Mouse (Mus musculus) heart, postnatal 0 days (tissue): ENCODE data around the gene Pik3cd.

Experiments used
- CTCF ChIP-seq: IDR thresholded peaks from 2 replicates; pipeline ENCODE4 v1.5.1; 2016; ENCODE audit warnings: antibody characterized with exemption, control low read depth, low read depth
- EP300 ChIP-seq: IDR thresholded peaks from 2 replicates; pipeline ENCODE4 v1.6.1; 2016; ENCODE audit warnings: antibody characterized with exemption, low read depth

GRCm38 (mm10) chr4:149742011-149742530 is 39.7 kb upstream of the Pik3cd start:
- no peak for TF ChIP-seq CTCF
- no peak for TF ChIP-seq EP300
